Mouse (Mus musculus): Measurements from ENCODE around the gene Hmgn2. TPM values are rescaled to one million over a fixed set of nuclear protein-coding genes. Genes with fewer than 3 reads are reported as not detected.
"Not testable (repeated sequence)": the region's sequence is repeated elsewhere in the genome, so short reads cannot be mapped to it uniquely, and the experiment has no call there.

The Hmgn2 gene
- total RNA-seq, 2 experiments from 2014 or later, result 110 to 135 TPM

DNA sequence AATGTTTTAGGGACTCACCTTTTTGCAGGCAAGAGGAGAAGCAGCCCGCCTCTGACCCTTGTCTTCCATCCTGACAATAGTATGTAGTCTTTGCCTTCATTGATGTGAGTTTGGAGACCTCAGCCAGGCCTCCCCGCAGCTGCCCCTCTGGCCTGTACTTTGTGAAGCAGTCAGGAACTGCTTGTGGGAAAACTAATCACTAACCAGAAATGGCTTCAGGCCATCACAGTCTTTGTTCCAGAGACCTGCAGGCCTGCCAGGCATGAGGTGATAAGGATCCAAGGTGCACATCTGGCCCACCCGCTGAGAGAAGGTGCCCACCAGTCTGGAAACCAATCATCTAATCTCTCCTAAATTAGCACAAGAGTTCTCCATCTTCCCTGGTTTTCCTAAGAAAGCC, 36.7 kb downstream of the Hmgn2 start:
- intact Hi-C loops (cut with DNase I; ENCODE audit: low total_unique reads), result no loop called here
- no peak for DNase-seq

DNA sequence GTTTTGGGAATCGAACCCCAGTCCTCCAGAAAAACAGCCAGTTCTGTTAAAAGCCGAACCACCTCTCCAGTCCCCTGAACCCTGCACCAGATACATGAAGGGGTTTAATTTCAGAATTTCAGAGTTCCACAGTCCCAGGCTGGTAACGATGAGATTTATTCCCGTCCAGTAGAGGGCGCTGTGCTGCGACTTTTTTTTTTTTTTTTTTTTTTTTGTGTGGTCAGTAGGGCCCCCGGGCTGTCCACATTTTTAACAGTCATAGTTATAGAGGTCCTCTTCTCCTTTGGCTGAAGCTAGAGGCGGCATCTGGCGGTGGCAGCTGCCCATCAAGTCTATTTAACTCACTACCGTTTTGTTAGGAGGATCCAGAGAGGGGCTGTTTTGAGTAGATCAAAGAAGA, 37.1 kb downstream of the Hmgn2 start:
- no peak for DNase-seq
- intact Hi-C loops (cut with DNase I; ENCODE audit: low total_unique reads), result no loop called here

DNA sequence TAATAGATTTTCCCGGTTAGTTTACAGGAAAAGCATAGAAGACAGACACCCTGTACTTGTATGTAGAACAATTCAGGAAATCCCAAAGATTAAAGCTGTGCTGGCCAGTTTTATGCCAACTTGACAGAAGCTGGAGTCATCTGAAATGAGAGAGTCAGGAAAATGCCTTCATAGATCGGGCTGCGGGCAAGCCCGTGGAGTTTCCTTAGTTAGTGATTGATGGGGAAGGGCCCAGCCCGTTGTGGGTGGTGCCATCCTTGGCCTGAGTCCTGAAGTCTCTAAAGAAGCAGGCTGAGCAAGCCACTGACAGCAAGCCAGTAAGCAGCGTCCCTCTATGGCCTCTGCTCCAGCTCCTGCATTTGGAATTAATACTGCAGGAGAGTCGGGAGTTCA, 39.2 kb downstream of the Hmgn2 start:
- intact Hi-C loops (cut with DNase I; ENCODE audit: low total_unique reads), result no loop called here
- DNase-seq, result no peak

DNA sequence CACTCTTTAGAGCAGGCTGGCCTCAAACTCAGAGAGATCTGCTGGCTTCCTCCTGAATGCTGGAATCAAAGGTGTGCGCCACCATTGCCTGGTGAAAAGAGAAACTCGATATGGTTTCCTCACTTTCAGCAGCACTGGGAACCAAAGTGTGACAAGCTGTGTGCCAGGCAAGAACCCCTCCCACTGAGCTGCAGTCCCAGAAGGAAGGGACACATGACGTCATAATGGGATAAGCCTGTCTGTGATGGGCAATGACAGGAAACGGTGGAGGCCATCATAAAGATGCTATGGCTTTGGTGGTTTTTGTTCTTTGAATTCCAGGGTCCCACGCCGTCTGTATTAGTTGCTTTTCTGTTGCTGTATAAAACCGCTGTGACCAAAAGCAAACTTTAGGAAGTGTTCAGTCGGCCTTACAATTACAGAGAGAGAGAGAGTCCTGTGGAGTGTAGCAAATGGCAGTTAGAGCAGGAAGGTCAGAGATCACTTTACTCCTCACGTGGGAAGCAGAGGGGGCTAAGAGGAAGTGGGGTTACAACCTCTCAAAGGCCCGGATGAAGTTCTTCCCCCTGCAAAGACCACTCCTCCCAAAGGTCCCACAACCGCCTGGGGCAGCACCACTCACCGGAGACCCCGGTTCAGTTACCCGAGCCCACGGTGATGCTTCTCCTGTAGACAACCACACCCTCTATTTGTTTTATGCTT, 39.7 kb downstream of the Hmgn2 start:
- no peak for DNase-seq
- intact Hi-C loops (cut with DNase I; ENCODE audit: low total_unique reads), result no loop called here

DNA sequence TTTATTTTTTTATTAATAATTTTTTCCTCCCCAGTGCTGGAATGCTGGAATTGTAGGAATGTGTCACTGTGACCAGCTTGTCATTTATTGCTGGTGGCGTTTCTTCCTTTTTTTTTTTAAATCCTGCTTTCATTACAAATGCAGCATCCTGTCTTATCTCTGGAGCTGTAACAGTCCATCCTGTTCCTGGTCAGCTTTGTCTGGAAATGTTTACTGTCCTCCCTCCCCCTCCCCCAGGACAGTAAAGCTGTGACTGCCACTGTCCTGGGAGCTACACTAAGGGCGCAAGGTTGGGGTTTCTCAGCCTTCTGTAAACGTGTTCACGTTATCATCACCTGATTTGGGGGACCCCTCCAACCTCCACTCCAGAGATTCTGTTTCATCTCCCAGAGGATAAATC, 43.2 kb downstream of the Hmgn2 start:
- intact Hi-C loops (cut with DNase I; ENCODE audit: low total_unique reads), result no loop called here
- no peak for DNase-seq

DNA sequence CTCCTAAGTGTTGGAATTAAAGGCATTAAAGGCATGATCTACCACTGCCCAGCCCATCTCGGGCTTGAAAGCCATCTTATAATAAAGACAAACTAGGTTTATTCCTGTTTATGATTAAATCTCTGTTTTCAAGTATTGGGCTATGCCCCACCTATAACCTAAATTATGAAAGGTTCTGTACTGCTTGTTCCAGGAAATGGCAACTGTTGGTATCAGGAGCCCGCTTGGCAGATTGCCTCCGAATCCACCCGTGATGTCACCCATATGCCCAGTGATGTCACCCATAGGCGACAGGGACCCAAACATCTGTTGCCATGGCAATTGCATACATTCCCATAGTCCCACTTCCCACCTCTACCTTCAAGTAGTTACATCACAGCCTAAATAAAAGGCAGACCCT, 44.7 kb downstream of the Hmgn2 start:
- intact Hi-C loops (cut with DNase I; ENCODE audit: low total_unique reads), result no loop called here
- DNase-seq, result no peak

DNA sequence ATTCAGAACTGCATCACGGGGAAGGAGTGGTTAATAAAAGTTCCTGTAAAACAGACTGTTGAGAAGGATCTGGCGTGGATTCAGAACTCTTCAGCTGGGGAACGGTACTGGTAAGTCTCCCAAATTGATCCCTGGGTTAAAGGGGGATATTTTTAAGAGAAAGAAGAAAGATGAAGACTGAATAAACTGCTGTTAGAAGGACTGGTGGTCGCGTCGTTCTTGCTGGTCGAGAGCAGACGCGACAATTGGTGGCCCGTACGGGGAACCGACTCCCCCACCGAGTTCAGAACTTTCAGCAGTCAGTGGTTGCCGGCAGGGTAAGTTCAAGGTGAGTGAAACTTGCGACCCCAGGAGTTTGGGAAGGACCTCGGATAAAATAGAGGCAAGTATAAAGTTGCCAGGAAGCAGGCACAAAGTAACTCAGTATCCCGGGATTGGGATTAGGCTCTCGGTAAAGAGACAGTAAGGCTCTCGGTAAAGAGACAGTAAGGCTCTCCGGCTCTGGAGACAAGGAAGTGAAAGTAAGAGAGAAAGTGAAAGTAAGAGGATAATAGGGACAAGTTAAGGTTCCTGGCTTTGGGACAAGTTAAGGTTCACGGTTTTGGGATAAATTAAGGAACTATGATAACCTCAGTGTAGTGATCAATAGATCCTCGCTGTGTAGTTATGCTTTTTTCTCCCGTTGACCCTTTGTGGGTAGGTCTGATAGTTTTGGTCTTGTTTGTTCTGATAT, 50.2 kb downstream of the Hmgn2 start:
- DNase-seq; intact Hi-C loops (cut with DNase I; ENCODE audit: low total_unique reads): not testable (repeated sequence)

Other genes starting within 250 kb of the Hmgn2 start
- 10 to 100 TPM; 22.3 to 27.3 TPM for gene Arid1a, start 211.9 kb downstream of the Hmgn2 start, total RNA-seq (2021)
- gene Rps6ka1, start 80.9 kb downstream of the Hmgn2 start, total RNA-seq (2021), result 1 to 10 TPM; 5.0 to 5.4 TPM
- gene Dhdds, start 32.3 kb upstream of the Hmgn2 start, total RNA-seq (2021), result 10 to 100 TPM; 11.3 to 13.0 TPM
- gene Lin28a, start 50.2 kb upstream of the Hmgn2 start, total RNA-seq (2021), result 1 to 10 TPM; 1.9 to 3.0 TPM
- gene Zfp683, start 85.2 kb upstream of the Hmgn2 start, total RNA-seq (2021), result not detected
- not detected for gene Crybg2, start 92.2 kb upstream of the Hmgn2 start, total RNA-seq (2021)
- 1 to 10 TPM in 1 of 2 experiments, under 1 TPM in 1; 0.51 to 1.7 TPM for gene Cd52, start 126.4 kb upstream of the Hmgn2 start, total RNA-seq (2021)
- gene Ubxn11, start 133.9 kb upstream of the Hmgn2 start, total RNA-seq (2021), result 1 to 10 TPM in 1 of 2 experiments, under 1 TPM in 1; 0.70 to 1.2 TPM
- gene Sh3bgrl3, start 160.1 kb upstream of the Hmgn2 start, total RNA-seq (2021), result 10 to 100 TPM; 30.4 to 37.5 TPM
- gene Cep85, start 218.5 kb upstream of the Hmgn2 start, total RNA-seq (2021), result 10 to 100 TPM; 31.9 to 49.8 TPM
- gene Gm7534, start 234.4 kb upstream of the Hmgn2 start, total RNA-seq (2021), result not detected